Mouse (Mus musculus) heart, embryonic 15.5 days (tissue): ENCODE measurements around the gene Trdn. TPM values are rescaled to one million over a fixed set of nuclear protein-coding genes. Genes with fewer than 3 reads are reported as not detected.

ENCODE experiments used
- ATAC-seq: fragments of 200-750 bp; cut with Nextera tagmentation; replicated peaks from 2 replicates; pipeline ENCODE4 v1.8.0; 2017; ENCODE audit warnings: low read depth, moderate TSS enrichment; ENCODE audit not compliant: insufficient number of reproducible peaks, insufficient read depth, low FRiP score
- H3K27ac ChIP-seq: fragments of 300-500 bp; sonication (generic); 2 replicates; pipeline ENCODE4 v1.5.1; 2015; ENCODE audit warnings: mild to moderate bottlenecking, inconsistent platforms
- H3K27me3 ChIP-seq: fragments of 300-500 bp; sonication (generic); 2 replicates; pipeline ENCODE4 v1.6.1; 2015; ENCODE audit warnings: inconsistent platforms
- H3K36me3 ChIP-seq: fragments of 300-500 bp; sonication (generic); 2 replicates; pipeline ENCODE4 v1.6.1; 2015; ENCODE audit warnings: mild to moderate bottlenecking, inconsistent platforms
- H3K4me1 ChIP-seq: fragments of 300-500 bp; sonication (generic); replicated peaks from 2 replicates; pipeline ENCODE4 v1.6.1; 2015; ENCODE audit warnings: inconsistent platforms
- H3K4me2 ChIP-seq: fragments of 300-500 bp; sonication (generic); 2 replicates; pipeline ENCODE4 v1.6.1; 2015; ENCODE audit warnings: inconsistent platforms, mild to moderate bottlenecking, moderate library complexity
- H3K4me3 ChIP-seq: fragments of 300-500 bp; sonication (generic); 2 replicates; pipeline ENCODE4 v1.5.1; 2015; ENCODE audit warnings: mild to moderate bottlenecking, inconsistent platforms
- H3K9ac ChIP-seq: fragments of 300-500 bp; sonication (generic); 2 replicates; pipeline ENCODE4 v1.6.1; 2015; ENCODE audit warnings: mild to moderate bottlenecking, inconsistent platforms
- H3K9me3 ChIP-seq: fragments of 300-500 bp; sonication (generic); replicated peaks from 2 replicates; pipeline ENCODE4 v1.6.1; 2016; ENCODE audit warnings: inconsistent platforms
- WGBS: fragments of 180-500 bp; shearing (Covaris S2); methylation state at CpG from one replicate; pipeline ENCODE4 v1.1.7; 2015; ENCODE audit warnings: mixed read lengths; 5-methylcytosine and 5-hydroxymethylcytosine counted together
- polyA plus RNA-seq: library from polyadenylated mRNA; unstranded; fragments of >200 nt; fragmentation: Nextera tagmentation; extraction: Ambion mirVana; gene quantifications from 2 replicates; pipeline ENCODE4 v1.2.1, GENCODE M21; 2015

The Trdn gene
- polyA plus RNA-seq, 1 experiment from 2014 or later = 308 TPM

- H3K4me1 ChIP-seq = no peaks in the 10 kb centered on the region
- no peak for ATAC-seq
- H3K9me3 ChIP-seq = no peaks in the 10 kb centered on the region
- H3K27me3 ChIP-seq = no peaks in the 10 kb centered on the region
- 69% methylated on average over 2 of the region's 2 CpGs for WGBS
- H3K4me3 ChIP-seq = no peak overlapping the region
- no peaks in the 10 kb centered on the region for H3K36me3 ChIP-seq
- H3K9ac ChIP-seq = no peak overlapping the region
- no peak overlapping the region for H3K27ac ChIP-seq
- H3K4me2 ChIP-seq = no peak overlapping the region
Observed at GRCm38 (mm10) chr10:33375474-33376029, 295.2 kb downstream of the Trdn start.

Other genes starting within 250 kb of the Trdn start
- 0.50 and 0.62 TPM in 2 replicates for gene Nkain2, start 190.1 kb upstream of the Trdn start, polyA plus RNA-seq